In genomic region chr14:99748166-99748565, GRCm38 (mm10) we compare ENCODE assay signal across 11 mouse cellular contexts.
DNase-seq lines count a peak whose midpoint lies in the region; ATAC-seq lines count a peak whose summit lies in the region.
"Had no signal": no experiment of that assay in that cellular context is flagged by ENCODE, and none has a peak within 500 bp of the region (broad histone marks: within the 10 kb centered on the region; RNA-seq: fewer than 3 reads in every experiment).

No protein-coding gene starts in this region.

- no peaks in the 10 kb centered on the region for H3K27me3 ChIP-seq in hindbrain, embryonic 10.5 days (ENCODE audit: insufficient read depth, poor library complexity, severe bottlenecking)
- H3K27me3 ChIP-seq: liver, embryonic 15.5 days had no signal

- 71% methylated on average over 17 of the region's 17 CpGs for WGBS in hindbrain, embryonic 10.5 days

- H3K36me3 ChIP-seq in hindbrain, embryonic 10.5 days, result no peaks in the 10 kb centered on the region
- H3K36me3 ChIP-seq: liver, embryonic 15.5 days had no signal

- no peak for ATAC-seq in monocyte, adult 5-6 weeks (replicated peaks; ENCODE audit: insufficient number of reproducible peaks, low FRiP score, low TSS enrichment, poor library complexity, severe bottlenecking)
- no peak for ATAC-seq in granulocyte monocyte progenitor cell, adult 5-6 weeks (replicated peaks; ENCODE audit: poor library complexity, severe bottlenecking)

- DNase-seq in layer of hippocampus, adult 11-12 months (ENCODE audit: low spot score), result peak; percentile 32
- DNase-seq in layer of hippocampus, postnatal 25 days (ENCODE audit: extremely low spot score in 1 of 2, low spot score in 1 of 2), result no peak
- DNase-seq in hindbrain, embryonic 10.5 days (ENCODE audit: low spot score), result peak; percentile 7
- peak; percentile 43 for DNase-seq in mesoderm, embryonic 11.5 days (ENCODE audit: low read depth, low spot score)
- DNase-seq in right cerebral cortex, postnatal 36 days (ENCODE audit: low spot score in 2 of 2), result peak; percentile 26 to 31
- no peak for DNase-seq in adrenal gland, adult 2 months
- DNase-seq: heart, adult 11 months; kidney, adult 9 months had no signal

- no peak overlapping the region for H3K4me3 ChIP-seq in hindbrain, embryonic 10.5 days
- H3K4me3 ChIP-seq: liver, embryonic 15.5 days had no signal

- no peaks in the 10 kb centered on the region for H3K9me3 ChIP-seq in hindbrain, embryonic 10.5 days
- H3K9me3 ChIP-seq: liver, embryonic 15.5 days had no signal

- H3K4me1 ChIP-seq in hindbrain, embryonic 10.5 days (replicated peaks), result peaks cover 27% of the 10 kb centered on the region
- H3K4me1 ChIP-seq: liver, embryonic 15.5 days had no signal

- H3K27ac ChIP-seq in hindbrain, embryonic 10.5 days, result peak overlapping the region; percentile 53; the same call in 1 of the 2 replicates
- H3K27ac ChIP-seq: liver, embryonic 15.5 days had no signal

Comparison
In these comparisons a context has a peak if more than half of its experiments do, and no peak if none do; other contexts are left out.
1. DNase-seq: peak in layer of hippocampus, adult 11-12 months (single experiment), hindbrain, embryonic 10.5 days (single experiment), mesoderm, embryonic 11.5 days (single experiment) and right cerebral cortex, postnatal 36 days (2 of 2); none in layer of hippocampus, postnatal 25 days (0 of 2) and adrenal gland, adult 2 months (single experiment).